Mouse (Mus musculus) monocyte, adult 2 months (primary cell): Measurements from ENCODE around the gene Qtrt1.
A peak's percentile ranks its signal among the peaks of the same experiment; 100 is the strongest.

ENCODE experiments used
- DNase-seq, 2 experiments: peaks; one replicate each; pipeline ENCODE4 v3.0.0; 2022; ENCODE audit warnings: low spot score in 2 of 2, low read depth in 1 of 2

Qtrt1 gene

DNA sequence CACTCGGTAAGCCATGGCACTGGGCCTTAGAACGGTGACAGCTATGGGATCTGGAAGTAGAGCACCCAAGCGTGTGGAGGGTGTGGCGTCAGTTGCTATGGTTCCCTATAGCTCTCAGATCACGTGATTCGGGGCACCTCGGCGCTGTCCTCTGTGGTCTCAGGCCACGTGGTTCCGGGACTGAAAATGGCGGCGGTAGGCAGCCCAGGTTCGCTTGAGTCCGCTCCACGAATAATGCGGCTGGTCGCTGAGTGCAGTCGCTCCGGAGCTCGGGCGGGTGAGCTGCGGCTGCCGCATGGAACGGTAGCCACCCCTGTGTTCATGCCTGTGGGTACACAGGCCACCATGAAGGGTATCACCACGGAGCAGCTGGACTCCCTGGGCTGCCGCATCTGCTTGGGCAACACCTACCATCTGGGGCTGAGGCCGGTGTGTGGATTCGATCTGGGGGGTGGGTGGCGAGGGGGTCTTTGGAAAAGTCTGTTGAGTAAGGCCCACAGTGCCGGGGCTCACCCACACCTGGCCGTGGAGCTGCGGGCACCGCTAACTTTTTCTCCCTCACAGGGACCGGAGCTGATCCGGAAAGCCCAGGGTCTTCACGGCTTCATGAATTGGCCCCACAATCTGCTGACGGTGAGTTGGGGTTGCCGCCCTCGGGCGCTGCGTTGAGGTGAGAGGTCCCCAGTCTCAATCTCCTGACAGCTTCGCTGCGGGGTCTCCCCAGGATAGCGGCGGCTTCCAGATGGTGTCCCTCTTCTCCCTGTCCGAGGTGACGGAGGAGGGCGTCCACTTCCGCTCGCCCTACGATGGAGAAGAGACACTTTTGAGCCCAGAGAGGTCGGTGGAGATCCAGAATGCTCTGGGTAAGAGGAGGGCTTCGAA lies at the start of gene Qtrt1:
TSS of gene Qtrt1 (plus strand) at position 169 of the 882 bp plus-strand sequence.
- peak; percentile 74 to 79 for DNase-seq

DNA sequence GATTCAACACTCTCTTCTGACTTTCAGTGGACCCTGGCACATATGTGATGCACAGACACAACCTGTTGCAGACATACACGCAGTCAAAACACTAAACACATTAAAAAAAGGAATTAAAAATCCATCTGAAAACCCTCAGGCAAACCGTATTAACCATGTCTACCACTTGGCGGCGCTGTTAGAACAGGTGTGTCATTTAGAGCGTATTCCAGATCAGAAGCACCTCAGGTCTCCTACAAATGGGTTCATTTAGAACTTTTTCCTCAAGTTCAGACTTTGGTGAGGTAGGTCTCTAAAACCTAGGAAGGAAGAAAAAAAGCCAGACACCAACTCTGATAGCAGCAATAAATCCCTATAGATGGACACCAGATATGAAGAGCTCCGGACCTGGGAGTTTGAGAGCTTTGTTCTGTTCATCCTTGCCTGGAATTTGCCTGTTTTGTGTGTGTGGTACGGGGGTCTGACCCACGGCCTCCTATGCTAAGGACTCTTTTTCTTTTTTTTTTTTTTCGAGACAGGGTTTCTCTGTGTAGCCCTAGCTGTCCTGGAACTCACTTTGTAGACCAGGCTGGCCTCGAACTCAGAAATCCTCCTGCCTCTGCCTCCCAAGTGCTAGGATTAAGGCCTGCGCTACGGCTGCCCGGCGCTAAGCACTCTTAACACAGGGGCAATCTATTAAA lies 45.0 kb upstream of the Qtrt1 start:
- DNase-seq: peak; percentile 24

DNA sequence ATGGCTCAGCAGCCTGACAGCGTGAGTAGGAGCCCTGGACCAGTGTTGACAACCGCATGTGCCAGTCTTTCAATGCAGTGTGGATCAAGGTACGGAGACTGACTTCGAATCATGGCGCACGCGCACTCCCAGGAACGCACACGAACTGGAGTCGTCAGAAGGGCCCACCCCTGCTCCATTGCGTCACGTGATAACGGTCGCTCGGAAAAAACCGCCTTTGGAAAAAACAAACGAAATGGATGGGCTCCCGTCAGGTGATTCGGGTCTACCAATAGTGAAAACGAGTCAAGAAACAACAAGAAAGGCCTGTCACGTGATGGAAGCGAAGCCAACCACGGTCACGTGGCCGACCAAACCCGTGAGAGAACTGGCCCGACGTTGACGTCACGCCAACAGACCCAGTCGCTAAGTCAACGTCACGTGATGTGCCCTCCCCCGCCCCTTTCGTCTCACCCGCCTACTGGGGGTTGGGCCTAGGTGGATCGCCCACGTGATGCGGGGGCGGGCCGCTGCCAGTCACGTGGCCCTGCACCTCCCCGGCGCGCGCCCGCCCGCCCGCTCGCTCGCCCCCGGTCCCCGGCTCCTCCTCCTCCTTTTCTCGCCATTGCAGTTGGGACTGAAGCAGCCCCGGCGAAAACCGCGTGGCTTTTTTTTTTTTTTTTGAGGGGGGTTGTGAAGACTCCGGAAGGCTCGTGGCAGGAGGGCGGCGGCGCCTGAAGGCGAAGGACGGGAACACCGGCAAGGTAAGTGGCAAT lies 44.1 kb upstream of the Qtrt1 start, which contains the start of gene Ilf3:
TSS of gene Ilf3 (plus strand) at position 515 of the 755 bp plus-strand sequence.
- peak; percentile 99 to 100 for DNase-seq

DNA sequence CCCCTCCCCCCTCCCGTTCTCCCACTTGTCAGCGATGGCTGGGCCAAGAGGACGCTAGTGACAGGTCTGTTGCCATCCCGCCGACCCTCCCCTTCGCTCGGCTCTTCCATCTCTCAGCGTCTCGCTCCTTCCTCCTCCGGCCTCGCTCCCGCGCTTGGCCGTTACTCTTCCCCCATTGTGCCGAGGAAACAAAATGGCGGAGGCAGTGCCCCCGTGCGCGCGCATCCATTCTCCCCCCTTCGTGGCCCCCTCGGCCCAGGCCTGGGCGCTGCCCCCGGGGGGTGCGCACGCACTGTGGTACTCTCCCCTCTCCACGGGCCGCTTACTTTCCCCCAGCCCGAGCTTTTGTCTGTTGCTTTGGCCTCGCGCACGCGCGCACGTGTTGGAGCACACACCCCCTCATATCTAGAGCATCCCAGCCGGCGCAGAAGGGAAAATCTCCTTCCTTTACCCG lies 43.5 kb upstream of the Qtrt1 start:
- peak in 1 of 2 experiments; percentile 57 for DNase-seq

DNA sequence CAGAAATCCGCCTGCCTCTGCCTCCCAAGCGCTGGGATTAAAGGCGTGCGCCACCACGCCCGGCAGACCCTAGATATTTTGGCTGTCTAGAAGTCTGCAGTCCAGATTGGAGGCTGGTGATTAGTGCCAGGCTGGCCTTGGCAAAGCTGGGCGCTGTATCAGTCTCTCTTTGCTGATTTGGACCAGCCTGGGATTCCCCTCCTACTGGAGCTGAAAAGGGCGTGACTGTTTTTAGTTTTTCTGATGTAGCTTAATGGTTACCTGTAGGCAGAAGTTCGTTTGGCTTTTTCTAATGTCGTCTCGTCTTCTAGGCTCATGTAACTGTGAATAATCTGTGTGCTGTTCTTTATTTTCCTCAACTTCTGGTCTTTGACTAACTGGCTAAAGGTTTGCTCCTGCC lies 42.6 kb upstream of the Qtrt1 start:
- no peak for DNase-seq

DNA sequence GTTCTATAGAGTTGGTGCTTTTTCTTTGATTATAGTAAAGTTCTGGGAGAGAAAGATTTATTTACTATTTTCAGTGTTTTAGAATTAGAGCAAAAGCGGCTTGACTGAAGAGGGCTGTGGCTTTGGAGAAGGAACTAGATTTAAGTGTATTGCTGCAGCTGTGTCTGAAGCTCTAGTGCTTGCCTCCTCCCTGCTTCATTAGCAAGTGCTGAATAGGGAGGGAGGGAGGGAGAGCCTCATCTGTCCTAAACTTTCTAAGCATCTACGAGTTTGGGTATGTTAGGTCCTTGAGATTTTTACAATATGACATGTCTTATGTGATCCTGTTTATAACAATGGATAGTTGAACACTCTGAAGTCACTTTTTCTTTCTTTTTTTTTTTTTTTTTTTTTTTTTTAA lies 40.8 kb upstream of the Qtrt1 start:
- no peak for DNase-seq

DNA sequence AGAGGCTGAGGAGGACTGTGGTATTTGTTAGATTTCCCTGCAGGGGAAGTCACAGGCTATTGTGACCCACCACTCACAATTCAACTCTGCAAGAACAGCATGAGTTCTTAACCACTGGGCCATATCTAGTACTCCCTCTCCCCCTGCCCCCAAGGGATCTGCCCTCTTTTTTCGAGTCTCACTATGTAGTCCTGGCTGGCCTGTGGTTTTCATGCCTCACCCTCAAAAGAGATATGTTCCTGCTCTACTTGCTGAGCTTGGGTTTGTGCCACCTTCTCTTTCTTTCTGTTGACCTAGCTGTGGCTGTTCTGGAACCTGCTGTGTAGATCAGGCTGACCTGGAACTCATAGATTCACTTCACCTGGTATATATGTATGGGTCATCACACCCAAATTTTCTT lies 39.1 kb upstream of the Qtrt1 start:
- DNase-seq: no peak

DNA sequence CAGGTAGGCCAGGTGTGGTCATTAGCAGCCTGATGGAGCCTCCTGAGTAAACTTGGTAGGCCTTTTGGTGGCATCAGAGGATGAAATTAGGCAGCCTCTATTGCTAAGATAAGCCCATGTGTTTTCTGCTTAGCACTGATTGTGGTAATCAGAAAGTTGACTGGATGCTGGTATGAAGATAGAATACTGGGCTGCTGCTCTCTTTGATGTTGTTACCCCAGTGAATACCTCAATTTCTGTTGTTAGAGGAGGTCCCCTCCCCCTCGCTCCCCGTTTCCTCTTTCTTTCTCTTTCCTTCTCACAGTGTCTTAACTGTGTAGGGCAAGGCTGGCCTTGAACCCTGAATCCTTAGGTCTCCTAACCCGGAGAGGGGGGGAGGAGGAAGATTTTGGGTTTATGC lies 32.4 kb upstream of the Qtrt1 start:
- DNase-seq: no peak

DNA sequence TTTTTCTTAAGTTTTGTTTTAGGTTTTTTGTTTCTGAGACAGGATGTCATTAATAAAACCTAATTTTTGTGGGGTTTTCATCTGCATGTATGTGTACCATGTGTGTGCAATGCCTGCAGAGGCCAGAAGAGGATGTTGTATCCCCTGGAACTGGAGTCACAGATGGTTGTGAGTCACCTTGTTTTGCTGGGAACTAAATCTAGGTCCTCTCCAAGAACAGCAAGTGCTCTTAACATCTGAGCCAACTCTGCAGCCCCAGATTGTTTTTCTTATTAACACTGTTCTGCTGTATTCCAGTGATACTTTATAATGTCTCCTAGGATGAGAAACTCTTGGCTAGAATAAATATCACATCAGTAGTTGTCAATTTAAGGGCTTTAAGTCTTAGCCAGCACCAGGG lies 30.8 kb upstream of the Qtrt1 start:
- DNase-seq: no peak

DNA sequence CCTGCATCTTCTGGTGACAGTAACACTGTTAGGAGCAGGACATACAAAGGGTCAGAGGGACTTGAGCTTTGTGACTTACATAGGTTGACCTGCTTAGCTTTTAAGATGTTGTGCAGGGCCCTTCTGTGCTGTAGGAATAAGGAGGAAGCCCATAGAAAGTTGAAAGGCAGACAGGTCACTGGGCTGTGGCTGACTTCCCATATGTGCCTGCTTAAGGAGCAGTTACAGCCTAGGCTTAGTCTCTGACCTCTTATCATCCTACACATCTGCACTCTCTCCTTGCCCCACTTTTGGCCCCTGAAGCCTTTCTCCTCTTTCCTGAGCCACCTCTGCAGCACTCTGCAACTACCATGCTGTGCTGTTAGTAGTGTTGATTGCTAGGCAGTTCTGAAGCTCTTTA lies 27.7 kb upstream of the Qtrt1 start:
- no peak for DNase-seq

DNA sequence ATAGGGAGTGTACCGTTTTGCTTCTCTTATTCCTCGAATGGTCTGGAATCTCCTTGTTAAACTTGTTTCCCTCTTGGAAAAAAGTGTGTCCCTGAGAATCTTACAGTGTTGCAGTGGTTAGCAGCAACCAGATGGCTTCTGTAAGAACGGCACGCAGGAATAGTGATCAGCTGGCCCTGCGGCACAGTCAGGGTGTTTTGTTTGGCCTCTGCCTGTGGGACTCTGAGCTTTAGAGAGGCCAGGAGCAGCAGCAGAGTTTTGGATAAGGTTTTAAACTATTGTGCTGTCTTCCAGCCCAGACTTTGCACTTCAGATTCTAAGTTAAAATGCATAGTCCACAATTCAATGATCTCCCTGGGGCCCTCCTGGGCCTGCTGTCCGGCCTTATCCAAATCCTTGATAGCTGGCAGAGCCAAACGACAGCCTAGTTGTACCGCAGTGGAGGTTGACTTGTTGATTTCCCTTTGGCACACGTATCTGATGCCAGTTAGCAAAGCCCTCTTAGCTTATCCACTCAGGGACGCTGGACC lies 18.9 kb upstream of the Qtrt1 start:
- no peak for DNase-seq

DNA sequence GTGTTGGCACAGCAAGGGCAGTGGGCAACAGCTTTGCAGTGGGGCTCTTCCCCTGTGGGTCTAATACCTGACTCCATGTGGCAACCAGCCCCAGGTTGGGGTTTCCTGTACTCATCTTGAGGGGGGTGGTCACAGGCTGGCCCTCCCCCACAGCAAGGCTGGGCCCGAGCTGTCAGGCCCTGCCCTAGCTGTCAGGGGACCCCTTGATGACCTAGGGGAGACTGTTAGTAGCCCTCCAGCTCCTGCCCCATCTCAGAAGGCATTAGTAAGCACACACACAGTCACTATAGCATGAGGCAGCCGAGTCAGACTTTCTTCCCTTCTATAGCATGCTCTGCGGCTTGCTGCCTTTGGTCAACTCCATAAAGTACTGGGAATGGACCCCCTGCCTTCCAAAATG lies 15.9 kb upstream of the Qtrt1 start:
- DNase-seq: no peak

DNA sequence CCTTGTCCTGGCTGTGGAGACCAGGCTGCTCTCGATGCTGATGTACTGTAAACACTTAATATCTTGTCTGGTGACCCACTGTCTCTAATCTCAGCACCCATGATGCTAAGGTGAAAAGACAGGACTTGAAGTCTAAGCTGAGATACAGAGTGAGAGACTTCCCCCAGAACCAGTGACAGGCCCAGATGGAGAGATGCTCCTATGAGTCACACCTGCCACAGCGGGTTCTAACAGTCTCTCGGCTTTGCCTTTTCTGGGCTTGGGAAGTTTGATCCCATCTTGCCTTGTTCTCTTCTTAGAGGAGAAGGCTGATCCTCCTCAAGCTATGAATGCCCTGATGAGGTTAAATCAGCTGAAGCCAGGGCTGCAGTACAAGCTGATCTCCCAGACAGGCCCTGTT lies 14.5 kb upstream of the Qtrt1 start:
- DNase-seq: no peak

DNA sequence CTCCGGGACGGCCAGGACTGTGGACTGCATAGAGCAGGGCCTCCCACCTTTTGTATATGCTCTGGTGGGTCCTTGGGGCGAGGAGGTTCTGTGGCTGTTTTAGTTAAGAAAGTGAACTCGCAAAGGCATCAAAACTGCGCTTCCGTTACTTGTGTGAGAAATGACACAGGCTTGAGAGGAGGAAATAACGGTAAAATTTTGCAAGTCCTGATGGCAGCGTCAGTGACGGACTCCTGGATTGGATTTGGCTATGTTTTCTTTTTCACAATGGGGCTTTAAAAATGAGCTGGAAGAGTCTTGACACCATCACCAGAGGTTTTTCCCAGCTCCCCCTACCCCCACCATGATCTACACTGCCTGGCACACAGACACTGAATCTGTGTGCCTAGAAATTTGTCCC lies 10.6 kb upstream of the Qtrt1 start:
- DNase-seq: no peak

DNA sequence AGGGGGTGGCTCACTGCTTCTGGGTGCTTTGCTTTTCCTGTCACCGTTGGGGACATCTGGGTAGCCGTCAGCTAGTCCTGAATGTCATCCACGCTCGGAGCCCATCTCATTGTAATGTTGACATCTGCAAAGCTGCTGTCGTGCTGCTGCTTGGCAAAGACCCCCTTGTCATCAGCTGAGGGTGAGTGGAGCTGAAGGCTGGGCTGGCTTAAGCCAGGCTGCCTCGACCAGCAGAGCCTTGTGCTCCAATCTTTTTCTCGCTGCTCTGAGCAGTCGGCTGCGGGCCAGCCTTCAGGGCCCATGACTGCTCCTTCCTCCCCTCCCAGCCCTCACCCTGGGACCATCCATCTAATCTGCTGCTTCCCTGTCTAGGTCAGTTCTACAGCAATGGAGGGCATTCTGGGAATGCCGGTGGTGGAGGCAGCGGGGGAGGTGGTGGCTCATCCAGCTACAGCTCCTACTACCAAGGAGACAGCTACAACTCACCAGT lies 8.8 kb upstream of the Qtrt1 start:
- DNase-seq: no peak

DNA sequence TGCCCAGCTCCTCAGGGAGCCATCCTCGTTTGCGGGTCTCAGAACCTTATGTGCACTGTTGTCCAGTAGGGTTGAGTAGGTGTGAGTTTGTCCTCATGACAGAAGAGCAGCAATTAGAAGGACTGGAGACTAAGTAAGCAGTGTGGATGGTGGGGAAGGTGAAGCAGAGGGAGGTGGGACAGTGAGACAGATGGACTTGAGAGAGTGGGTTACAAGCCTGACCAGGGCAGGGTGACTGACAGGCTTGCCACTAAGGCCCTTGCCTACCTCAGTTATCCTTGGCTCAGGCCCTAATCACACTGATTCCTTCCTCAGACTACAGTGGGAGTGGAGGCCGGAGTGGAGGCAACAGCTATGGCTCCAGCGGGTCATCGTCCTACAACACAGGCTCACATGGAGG lies 7.9 kb upstream of the Qtrt1 start:
- DNase-seq: no peak

DNA sequence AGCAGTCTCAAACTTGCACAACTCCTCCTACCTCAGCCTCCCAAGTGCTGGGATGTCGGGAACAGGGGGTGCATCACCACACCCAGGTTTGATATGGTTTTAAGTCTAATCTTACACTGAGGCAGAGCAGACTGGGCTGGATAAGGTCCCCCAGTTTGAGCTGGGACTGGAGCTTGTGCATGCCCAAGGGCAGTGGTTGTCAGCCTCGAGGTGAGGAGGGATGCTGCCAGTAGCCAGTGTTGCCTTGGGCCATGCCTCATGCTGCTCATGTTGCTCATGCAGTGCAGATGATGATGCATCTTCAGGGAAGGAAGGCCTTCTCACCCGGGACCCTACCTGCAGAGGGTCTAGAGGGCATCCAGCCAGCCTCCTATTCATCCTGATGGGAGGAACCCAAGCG lies 6.1 kb upstream of the Qtrt1 start:
- no peak for DNase-seq

DNA sequence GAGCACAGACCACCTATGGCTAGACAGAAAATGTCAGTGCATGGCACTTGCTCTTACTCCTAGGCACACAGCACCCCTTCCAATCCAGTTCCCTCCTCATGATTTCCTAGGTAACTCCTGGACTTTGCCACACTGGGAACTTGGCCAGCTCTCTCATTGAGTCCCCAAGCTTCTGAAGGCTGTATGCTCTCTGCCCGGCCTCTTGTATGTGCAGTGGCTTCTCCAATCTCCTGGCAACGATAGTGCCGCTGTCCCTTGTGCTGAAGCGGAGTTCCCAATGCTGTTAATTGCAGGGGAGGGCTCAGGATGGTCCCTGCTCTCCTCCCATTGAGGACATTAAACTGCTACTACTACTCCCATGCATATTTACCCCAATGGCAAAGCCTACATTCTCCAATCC lies 3.7 kb upstream of the Qtrt1 start:
- no peak for DNase-seq

DNA sequence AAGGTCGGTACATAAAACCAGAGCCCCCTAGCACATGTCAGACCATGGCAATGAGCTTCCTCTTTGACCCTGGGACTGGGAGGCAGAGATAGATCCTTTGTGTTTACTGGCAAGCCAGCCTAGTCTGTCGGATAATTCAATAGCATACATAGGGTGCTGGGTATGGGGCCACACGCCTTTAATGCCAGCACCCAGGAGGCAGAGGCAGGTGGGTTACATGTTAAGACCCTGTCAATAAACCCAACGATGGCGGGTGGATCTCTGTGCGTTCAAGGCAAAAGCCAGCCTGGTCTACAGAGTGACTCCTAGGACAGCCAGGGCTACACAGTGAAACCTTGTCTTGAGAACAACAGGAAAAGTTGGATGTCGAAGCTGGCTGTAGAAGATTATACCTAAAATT lies 3.0 kb upstream of the Qtrt1 start:
- DNase-seq: no peak

DNA sequence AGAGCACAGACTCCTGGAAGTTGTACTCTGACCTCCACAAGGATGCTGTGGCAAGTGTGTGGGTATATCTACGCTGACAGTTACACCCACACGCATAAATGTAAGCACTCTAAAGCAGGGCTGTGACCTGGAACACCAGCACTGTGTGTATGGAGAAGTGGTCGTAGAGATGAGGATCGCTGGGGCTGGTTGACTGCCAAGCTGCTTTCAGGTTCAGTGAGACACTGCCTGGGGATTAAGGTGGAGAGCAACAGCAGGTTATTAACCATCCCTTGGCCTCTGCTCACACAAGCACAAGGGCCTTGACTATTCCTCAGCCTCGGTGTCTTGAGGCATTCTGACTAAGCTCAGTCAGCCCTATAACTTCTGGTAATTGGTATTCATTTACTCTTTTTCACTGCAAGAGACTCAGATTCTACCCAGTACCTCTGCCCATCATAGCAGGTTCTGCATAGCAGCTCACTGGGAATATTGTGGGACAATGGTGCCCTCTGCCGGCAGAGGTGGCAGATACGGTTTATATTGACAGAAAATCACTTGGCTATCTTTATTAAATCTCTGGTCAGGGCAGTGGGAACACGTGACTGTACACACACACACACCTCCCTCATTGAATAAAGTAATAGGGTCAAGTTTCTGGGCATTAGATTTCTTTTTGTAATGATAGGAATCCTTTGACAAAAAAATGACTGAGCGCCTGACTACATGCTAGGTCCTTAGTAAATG lies 1.9 kb upstream of the Qtrt1 start:
- DNase-seq: peak; percentile 48 to 75

DNA sequence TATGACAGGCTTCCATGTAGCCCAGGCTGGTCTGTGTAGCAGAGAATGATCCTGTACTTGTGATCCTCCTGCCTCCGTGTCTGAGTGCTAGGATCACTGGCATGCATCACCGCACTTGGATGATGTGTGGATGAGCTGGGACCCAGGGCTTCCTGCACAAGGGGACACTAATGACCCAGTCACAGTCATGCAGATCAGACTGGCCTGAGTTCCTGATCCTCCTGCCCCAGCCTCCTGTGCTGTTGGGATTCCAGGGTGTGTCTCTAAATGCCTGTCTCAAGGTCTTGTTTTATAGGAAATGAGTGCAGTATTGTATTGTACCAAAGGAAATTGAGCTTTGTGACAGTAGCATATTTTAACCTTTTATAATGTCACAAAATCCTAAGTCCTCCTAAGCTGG lies 6.2 kb downstream of the Qtrt1 start:
- DNase-seq: no peak
